Mouse (Mus musculus) ES-E14 (cell line): ENCODE results near the gene Il16.

Experiments used
- CHD2 ChIP-seq: IDR thresholded peaks from 2 replicates; pipeline ENCODE4 v1.6.1; 2014; ENCODE audit warnings: mild to moderate bottlenecking, low read depth, low read length, inconsistent platforms
- HCFC1 ChIP-seq: IDR thresholded peaks from 2 replicates; pipeline ENCODE4 v1.6.1; 2012; ENCODE audit warnings: low read length, inconsistent platforms, borderline replicate concordance; ENCODE audit not compliant: insufficient read depth
- ZC3H11A ChIP-seq: IDR thresholded peaks from 2 replicates; pipeline ENCODE4 v1.6.1; 2012; ENCODE audit warnings: low read depth, mild to moderate bottlenecking, inconsistent platforms, low read length, borderline replicate concordance
- ZNF384 ChIP-seq: IDR thresholded peaks from 2 replicates; pipeline ENCODE4 v1.6.1; 2012; ENCODE audit warnings: low read depth, low read length, inconsistent platforms

- no peak for TF ChIP-seq HCFC1
- TF ChIP-seq ZNF384: no peak
- no peak for TF ChIP-seq ZC3H11A
- TF ChIP-seq CHD2: no peak
These were observed 67.0 kb downstream of the Il16 start for GRCm38 (mm10) chr7:83678506-83678905.
